Mouse (Mus musculus) heart, adult 18-20 months (tissue): Measurements from ENCODE around the gene Prx. TPM values are rescaled to one million over a fixed set of nuclear protein-coding genes. Genes with fewer than 3 reads are reported as not detected.
A peak's percentile ranks its signal among the peaks of the same experiment; 100 is the strongest.
"Not testable (repeated sequence)": the region's sequence is repeated elsewhere in the genome, so short reads cannot be mapped to it uniquely, and the experiment has no call there.

Experiments
- DNase-seq, 2 experiments: peaks; one replicate each; pipeline ENCODE4 v3.0.0; 2021 to 2022; ENCODE audit warnings: mixed read lengths in 1 of 2
- total RNA-seq, 2 experiments: library from RNA; stranded (reverse); gene quantifications; 2 replicates each; pipeline ENCODE4 v1.2.3; 2021

The Prx gene
- total RNA-seq, 2 experiments from 2014 or later, result 0.57 to 0.62 TPM

DNA sequence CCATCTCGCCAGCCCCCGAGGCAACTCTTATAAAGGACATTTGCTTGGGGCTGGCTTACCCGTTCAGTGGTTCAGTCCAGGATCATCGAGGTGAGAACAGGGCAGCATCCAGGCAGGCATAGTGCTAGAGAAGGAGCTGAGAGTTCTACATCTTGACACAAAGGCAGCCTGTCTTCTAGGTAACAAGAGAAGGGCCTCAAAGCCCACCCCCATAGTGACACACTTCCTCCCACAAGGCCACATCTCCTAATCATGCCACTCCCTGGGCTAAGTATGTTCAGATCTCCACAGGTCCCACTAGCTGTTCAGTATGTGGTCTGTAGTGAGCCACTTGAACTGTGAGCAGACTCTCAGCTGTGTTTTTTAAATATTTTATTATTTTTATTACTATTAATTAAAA is 15.3 kb upstream of the Prx start:
- DNase-seq, result no peak

DNA sequence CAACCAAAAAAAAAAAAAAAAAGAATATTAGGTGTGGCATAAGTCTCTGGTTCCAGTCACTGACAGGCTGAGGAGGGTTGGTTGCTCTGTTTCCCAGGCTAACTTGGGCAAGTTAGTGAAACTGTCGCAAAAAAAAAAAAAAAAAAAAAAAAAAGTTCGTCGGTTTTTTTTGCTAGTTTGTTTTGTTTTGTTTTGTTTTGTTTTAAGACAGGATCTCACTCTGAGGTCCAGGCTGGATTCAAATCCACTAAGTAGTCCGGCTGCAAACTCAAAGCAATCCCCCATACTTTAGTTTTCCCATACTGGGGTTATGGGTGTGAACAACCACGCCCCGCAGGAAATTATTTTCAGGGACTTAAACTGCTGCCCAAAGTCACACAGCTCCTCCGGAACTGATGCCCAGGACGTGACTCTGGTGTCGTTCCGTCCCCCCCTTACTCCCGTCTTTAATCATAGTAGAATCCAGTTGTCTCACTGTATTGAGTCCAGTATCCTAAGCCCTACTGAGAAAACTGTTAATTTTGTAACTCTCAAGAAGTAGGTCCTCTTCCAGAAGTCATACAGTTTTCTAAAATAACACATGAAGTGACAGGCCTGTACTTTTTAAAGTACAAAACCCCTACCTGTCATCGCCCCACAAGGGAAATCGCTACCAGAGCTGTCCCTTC is 12.9 kb upstream of the Prx start:
- peak in 1 of 2 experiments; percentile 68 for DNase-seq

DNA sequence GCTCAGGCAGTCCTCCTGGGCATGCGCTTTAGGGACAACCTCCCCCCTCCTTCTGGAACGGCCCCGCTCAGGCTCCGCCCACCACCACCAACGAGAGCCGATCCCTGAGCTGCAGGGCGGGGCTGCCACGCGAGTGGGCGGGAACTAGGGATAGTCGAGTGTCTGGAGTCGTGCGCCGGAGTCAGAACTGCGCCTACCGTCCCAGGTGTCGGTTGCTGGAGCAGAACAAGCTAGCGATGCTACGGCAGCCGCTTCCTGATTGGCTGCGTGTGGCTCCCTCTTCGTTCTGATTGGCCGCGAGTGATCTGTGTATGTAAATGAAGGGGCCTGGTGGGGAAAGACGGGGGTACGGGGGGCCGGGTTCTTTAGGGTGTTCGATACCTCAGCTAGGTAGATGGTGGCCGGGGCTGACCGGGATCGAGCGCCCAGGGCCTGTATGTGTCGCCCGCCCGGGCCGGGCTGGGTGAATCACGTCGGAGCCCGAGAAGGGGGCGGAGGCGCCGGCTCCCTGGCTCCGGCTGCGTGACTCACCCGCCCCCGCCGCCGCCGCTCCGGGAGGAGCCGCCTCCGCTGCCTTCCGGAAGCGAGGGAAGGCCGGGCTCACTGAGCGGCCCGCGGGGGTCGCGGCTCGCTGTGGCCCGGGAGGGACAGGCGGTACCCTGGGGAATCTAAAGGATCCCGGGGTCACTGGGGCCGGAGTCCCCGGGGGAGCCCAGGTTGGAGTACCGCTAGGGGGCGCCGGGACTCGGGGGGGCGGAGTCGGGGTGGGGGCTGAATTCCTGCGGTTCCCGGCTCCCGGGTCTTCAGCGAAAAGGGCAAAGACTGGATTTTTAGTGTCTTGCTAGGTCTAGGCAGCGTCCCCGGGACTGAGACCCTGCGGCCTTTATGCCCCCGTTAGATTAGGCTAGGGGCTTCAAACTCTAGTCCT is 12.1 kb upstream of the Prx start, which contains the start of gene Sertad1:
Gene Sertad1 (plus strand): TSS at position 141 of the 928 bp plus-strand sequence.
- peak; percentile 100 for DNase-seq

DNA sequence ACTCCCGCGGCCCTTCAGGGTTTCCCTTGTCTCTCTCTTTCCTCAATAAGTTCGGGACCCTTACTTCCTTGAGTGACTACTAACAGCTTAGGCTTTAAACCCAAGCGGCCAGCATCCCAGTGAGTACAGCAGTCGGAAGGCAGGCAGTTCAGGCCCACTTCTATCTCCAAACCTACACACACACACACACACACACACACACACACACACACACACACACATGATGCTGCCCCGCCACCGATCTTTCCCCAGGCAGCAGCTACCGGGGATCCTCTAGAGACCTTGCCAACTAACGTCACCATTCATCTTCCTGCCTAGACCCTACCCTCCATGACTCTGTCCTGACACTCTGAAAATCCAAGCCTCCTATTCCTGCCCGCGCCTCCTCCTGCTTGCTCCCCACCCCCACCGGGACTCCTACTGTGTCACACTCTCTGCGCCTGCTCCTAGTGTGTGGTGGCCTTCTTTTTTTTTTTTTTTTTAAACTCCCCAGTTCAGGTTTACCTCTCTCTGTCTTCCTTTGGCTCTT is 11.3 kb upstream of the Prx start:
- DNase-seq, result peak; percentile 69 to 71

DNA sequence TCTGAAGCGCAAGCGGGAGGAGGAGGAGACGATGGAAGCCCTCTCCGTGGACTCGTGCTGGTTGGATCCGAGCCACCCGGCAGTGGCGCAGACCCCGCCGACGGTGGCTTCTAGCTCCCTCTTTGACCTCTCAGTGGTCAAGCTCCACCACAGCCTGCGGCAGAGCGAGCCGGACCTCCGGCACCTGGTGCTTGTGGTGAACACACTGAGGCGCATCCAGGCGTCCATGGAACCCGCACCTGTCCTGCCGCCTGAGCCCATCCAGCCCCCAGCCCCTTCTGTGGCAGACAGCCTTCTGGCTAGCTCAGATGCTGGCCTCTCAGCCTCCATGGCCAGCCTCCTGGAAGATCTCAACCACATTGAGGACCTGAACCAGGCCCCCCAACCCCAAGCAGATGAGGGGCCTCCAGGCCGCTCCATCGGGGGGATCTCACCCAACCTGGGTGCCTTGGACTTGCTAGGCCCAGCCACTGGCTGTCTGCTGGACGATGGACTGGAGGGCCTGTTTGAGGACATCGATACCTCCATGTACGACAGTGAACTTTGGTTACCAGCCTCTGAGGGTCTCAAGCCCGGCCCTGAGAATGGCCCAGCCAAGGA is 9.8 kb upstream of the Prx start:
- no peak for DNase-seq

DNA sequence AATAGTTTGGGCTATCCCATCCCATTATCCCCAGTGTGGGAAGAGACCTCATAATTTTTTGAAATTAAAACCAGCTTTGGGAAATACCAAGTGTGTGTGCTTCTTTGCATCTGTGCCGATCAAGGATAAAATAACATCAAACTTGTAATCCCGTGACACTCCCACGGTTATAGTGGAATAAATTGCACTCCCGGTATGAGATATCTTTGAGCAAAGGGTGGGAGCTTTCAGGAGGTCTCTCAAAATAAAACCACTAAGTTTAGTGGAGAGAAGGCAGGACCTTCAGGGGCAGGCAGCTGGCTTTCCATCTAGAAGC is 8.9 kb upstream of the Prx start:
- no peak for DNase-seq

DNA sequence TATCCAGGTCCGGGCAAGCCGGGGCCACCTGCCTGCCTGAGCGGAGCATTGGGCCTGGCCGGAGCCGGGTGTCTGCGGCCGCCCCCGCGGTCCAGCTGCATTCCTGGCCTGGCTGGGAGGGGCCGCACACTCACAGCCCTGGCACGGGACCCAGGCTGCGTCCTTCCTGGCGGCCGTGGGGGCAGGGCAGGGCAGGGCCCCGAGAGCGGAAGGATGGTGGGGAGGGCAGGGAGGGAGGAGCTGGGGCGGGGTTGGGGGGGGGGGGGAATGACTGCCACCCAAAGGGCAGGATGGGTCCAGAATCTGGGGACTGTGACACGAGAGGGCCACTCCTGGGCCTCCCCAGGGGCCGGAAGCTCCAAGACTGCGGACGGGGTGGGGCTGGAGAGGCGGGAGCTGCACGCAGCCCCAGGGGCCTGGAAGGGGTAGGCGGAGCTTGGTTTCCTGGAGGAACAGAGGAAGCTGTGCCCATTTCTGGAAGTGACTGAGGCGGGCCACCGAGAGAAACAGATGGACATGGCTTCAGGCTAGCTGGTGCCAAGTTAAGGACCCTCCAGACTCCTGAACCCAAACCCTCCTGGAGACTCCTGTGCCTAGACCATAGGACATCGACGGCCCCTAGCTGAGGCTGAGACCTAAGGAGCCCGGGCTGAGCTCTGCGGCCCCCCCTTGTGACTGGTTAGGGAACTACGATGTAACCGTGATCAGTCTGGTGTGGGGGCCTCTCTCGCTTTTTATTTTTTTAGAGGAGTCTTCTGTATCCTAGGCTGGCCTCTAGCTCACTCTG is 8.4 kb upstream of the Prx start:
- peak; percentile 95 to 97 for DNase-seq

DNA sequence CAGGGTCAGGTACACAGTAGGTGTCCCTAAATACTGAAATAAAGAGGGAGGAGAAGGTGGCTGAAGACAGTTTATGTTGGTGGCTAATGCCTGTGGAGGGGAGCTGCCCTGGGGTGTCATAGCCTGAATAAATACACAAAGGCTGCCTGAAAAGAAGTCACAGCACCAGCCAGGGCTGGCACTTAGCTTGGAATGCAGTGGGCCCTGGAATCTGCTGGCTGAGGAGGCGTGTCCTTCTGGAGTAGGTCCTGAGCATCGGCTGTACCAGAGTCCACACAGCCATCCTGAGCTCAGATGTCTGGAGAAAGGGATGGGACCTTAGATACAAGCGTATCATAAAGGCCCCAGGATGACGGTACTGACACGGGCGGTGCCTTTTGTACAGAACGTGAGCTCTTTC is 7.3 kb upstream of the Prx start:
- no peak for DNase-seq

DNA sequence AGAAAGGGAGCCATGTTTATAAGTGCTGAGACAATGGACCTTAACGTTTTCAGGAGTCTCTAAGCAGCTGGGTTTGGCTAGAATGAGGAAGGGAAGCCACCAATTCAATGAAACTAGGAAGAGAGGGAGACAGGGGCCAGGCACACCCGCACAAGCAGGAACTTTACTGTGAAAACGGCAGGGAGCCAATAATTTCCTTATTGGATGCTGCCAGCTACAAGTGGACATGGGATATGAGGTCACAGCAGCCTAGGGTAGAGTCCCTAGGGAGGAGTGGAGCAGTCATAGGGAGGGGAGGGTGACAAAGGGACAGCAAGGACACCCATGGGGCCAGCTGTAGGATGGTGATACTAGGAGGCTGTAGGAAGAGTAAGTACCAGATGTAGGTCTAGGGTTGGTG is 6.1 kb upstream of the Prx start:
- no peak for DNase-seq

DNA sequence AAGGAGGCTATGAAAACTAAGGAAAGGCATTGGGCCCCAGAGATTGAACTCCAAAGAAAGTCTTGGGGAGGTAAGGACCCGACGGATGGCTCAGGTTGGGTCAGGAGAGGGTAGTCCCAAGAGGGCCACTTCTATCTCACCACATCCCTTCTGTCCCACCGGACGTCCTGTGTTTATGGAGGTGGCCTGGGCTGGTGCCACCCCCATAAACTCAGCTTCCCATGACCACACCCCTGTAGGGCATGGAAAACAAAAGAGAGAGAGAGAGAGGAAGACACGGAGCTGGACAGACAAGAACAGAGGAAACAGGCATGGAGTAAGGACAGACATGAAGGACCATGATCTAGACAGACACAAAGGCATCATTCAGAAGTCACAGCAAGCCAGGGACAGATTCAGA is 5.7 kb upstream of the Prx start:
- DNase-seq, result no peak

DNA sequence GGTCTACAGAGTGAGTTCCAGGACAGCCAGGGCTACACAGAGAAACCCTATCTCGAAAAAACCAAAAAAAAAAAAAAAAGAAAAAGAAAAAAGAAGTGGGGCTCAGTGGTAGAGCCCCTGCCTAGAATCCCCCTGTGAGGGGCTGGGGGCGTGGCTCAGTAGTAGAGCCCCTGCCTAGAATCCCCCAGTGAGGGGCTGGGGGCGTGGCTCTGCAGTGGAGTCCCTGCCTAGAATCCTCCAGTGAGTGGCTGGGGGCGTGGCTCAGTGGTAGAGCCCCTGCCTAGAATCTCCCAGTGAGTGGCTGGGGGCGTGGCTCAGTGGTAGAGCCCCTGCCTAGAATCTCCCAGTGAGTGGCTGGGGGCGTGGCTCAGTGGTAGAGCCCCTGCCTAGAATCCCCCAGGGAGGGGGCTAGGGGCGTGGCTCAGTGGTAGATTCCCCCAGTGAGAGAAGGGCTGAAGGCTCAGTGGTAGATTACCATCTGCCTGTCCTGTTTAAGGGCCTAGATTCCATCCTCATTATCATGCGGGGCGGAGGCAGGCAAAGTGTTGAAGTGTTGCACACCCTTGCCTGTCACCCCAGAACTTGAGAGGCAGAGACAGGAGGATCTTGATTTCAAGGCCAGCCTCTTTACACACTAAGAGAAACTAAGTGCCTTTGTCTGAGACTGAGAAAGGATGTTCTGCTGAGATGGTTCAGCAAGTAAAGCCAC is 4.3 kb upstream of the Prx start:
- DNase-seq, result not testable (repeated sequence)

DNA sequence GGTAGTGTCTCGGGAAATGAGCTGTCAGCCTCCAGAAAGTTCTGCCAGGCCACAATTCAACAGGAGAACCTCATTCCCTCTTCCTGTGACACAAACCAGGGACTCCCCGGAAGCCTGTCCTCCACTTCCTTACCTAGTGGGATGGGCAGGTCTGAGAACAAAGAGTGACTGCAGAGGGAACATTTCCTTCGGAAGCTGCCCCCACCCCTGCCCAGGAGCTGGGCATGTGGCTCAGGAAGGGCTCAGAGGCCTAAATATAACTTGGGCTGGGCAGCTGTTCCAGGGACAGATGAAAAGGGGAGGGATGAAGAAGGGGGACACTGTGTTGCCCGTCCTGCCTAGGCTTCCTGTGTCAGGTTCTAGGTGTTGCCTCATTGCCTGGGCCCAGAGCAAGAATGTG is 2.5 kb downstream of the Prx start:
- DNase-seq, result peak; percentile 61 to 80

DNA sequence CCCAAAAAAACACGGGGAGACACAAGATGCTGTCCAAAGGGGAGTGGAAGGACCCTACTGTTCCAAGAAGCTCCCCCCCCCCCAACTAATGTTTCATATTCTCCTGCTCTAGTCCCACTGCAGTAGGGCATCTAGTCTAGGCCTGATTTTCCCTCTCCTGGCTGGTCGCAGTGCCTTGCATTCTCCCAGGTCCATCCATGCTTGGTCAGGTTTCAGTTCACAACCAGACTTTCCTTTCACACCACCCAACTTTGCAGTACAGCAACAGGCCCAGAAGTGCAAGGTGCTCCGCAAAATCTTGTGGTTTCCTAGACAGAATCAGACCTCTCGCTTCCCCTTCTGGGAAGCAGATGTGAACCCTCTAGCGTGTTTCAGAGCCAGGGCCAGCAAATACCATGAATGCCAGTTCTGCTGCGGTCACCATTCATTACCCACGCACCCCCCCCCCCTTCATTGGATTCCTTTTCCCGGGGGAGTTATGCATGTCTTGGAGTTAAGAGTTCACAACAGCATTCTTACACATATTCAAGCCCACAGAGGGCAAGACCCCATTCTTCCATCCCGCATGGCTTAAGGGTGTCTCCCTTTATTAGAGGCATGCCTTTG is 7.7 kb downstream of the Prx start:
- DNase-seq, result no peak

DNA sequence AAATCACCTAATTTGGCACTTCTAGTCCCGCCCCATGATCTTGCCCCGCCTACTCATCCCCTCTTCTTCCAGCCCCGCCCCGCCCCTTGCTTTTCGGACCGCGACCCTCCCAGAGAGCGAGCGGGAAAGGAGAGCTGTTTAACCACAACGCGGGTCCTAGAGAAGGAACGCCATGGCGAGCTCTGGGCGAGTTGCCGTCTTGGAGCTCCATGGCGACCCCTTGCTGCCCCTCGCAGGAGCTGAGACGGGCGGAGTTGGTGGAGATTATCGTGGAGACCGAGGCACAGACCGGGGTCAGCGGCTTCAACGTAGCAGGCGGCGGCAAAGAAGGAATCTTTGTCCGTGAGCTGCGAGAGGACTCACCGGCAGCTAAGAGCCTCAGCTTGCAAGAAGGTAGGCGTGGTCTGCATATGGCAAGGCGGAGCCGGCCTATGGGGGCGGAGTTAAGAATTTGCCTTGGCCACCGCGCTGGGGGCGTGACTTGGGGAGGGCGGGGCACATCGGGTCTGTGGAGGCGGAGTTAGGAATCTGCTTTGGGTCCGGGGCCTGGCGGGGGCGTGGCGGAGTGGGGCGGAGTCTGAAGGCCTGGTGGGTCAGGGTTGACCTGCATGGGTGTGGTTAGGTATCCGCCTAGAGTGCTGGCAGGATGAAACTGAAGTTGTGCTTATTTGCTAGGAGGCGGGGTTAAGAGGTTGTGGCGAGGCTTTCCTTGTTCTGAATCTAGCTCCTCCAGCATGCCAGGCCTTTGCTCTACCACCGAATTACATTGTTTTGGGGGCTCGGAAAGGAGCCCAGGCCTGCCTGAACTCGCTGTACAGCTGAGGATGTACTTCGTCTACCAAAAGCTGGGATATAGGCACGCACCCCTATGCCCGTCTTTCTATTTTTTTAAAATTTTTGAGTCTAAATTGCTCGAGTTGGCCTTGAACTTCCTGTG is 8.9 kb downstream of the Prx start:
- DNase-seq, result peak; percentile 97 to 99

DNA sequence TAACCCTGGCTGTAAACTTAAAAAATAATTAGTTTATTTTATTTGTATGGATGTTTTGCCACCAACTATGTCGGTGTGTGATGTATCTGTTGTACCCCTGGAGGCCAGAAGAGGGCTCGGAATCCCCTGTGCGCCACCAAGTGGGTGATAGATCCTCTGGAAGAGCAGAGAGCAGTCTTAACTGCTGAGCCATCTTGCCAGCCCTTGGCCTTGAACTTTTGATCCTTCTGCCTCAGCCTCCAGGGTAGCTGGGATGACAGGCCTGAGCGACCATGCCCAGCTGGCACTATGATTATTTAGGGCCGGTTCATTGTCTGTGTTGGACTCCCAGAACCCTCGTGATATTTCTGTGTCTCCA is 9.5 kb downstream of the Prx start:
- peak; percentile 68 to 74 for DNase-seq

DNA sequence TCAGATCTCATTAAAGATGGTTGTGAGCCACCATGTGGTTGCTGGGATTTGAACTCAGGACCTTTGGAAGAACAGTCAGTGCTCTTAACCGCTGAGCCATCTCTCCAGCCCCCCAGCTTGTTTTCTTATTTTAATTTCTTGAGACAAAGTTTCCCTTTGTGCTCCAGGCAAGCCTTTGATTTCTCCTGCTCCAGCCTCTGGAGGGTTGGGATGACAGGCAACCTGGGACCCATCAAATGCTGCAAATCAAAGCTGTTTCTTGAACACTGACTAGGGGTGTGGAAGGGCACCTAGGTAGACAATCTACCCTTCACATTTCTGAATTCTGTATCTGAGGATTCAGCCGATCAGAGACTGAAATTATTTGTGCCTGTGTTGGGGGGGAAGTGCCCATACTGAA is 11.7 kb downstream of the Prx start:
- no peak for DNase-seq

DNA sequence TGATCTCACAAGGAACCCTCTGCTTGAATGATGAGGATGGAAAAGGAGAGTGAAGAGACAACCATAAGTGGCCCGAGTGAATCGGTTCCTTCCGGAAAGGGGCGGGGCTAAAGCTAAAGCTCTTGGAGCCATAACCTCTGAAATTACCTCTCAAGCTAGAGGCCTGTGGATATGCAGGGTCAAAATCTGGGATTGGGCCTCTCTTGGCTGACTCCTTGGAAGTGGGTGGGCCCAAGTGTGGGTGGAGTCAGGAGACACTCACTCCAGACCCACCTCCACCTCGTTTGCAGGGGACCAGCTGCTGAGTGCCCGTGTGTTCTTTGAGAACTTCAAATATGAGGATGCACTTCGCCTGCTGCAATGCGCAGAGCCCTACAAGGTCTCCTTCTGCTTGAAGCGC is 15.8 kb downstream of the Prx start:
- no peak for DNase-seq

DNA sequence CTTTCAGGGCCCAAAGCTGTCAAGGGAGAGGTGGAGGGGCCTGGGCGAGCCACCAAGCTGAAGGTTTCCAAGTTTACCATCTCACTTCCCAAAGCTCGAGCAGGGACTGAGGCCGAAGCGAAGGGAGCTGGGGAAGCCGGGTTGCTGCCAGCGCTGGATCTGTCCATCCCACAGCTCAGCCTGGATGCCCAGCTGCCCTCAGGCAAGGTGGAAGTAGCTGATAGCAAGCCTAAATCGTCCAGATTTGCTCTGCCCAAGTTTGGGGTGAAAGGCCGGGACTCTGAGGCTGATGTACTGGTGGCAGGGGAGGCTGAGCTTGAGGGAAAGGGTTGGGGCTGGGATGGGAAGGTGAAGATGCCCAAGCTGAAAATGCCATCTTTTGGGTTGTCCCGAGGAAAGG is 19.2 kb downstream of the Prx start:
- no peak for DNase-seq

DNA sequence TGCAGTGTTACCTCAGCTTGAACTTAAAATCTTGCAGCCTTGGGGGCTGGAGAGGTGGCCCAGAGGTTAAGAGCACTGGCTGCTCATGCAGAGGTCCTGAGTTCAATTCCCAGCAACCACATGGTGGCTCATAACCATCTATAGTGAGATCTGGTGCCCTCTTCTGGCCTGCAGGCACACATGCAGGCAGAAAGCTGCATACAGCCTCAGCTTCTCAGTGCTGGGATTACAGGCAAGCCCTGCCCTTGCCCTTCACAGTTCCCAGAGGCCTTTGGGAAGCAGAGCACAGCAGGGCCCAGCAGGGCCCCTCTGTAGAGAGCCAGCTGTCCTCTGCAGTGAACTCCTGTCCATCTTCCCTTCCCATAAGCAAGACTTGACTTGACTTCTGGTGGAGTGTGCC is 21.0 kb downstream of the Prx start:
- DNase-seq, result no peak

DNA sequence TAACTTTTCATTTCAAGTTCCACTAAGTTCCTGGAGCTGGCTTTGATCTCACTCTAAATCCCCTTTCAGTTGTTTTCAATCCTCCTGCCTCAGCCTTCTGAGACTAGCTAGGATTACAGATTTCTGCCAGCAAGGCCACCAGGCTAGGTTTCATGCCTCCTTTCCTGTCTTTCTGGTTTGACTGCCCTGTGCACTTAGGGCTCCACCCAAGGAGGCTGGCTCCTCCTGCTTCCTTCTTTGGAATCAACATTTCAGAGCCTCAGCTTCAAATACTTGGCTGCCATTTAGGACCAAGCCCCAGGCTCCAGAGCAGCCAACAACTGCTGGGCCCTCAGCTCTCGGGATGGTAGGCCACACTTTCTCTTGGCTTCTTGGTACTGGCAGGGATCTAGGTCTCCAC is 21.5 kb downstream of the Prx start:
- no peak for DNase-seq
